Mouse (Mus musculus) cerebellum, adult 2 months (tissue): ENCODE results near the gene Tshz3. TPM values are rescaled to one million over a fixed set of nuclear protein-coding genes. Genes with fewer than 3 reads are reported as not detected.

Experiments used
- DNase-seq, 2 experiments: peaks; one replicate each; pipeline ENCODE4 v3.0.0; 2021
- H3K27ac ChIP-seq: fragments of 200-500 bp; 2 replicates; pipeline ENCODE4 v1.5.1; 2012; ENCODE audit warnings: low read length, control low read depth, inconsistent platforms; ENCODE audit not compliant: insufficient read depth
- H3K27me3 ChIP-seq: fragments of 200-500 bp; 2 replicates; pipeline ENCODE4 v1.6.1; 2012; ENCODE audit warnings: inconsistent platforms, mild to moderate bottlenecking, low read length, moderate library complexity; ENCODE audit not compliant: control insufficient read depth, insufficient read depth
- H3K4me1 ChIP-seq: fragments of 200-500 bp; 2 replicates; pipeline ENCODE4 v1.6.1; 2011; ENCODE audit warnings: low read length; ENCODE audit not compliant: control insufficient read depth, insufficient read depth
- H3K4me3 ChIP-seq: fragments of 200-500 bp; replicated peaks from 2 replicates; pipeline ENCODE3; 2011; ENCODE audit warnings: mild to moderate bottlenecking, low read depth, low read length, control low read depth; ENCODE audit not compliant: insufficient read depth
- CTCF ChIP-seq: fragments of 200-500 bp; IDR thresholded peaks from 2 replicates; pipeline ENCODE4 v1.5.1; 2011; ENCODE audit warnings: low read depth, mild to moderate bottlenecking, control low read depth, low read length, moderate library complexity, borderline replicate concordance; ENCODE audit not compliant: insufficient read depth
- POLR2A ChIP-seq: fragments of 200-500 bp; IDR thresholded peaks from 2 replicates; pipeline ENCODE4 v1.6.1; 2011; ENCODE audit warnings: low read length, control low read depth, borderline replicate concordance; ENCODE audit not compliant: insufficient read depth
- WGBS: fragments of 180-500 bp; shearing (Covaris S2); methylation state at CpG from one replicate; pipeline ENCODE4 v1.1.7; 2018; 5-methylcytosine and 5-hydroxymethylcytosine counted together
- polyA plus RNA-seq: library from polyadenylated mRNA; depleted of rRNA; stranded (reverse); fragments of >200 nt; gene quantifications from 2 replicates; pipeline ENCODE4 v1.2.3, GENCODE M21; 2012

The Tshz3 gene
- polyA plus RNA-seq, 1 experiment, result 12.5 TPM

- 46% methylated on average over 8 of the region's 8 CpGs for WGBS
- no peak for TF ChIP-seq POLR2A
These were observed 19.9 kb upstream of the Tshz3 start for GRCm38 (mm10) chr7:36678031-36678430.

DNA sequence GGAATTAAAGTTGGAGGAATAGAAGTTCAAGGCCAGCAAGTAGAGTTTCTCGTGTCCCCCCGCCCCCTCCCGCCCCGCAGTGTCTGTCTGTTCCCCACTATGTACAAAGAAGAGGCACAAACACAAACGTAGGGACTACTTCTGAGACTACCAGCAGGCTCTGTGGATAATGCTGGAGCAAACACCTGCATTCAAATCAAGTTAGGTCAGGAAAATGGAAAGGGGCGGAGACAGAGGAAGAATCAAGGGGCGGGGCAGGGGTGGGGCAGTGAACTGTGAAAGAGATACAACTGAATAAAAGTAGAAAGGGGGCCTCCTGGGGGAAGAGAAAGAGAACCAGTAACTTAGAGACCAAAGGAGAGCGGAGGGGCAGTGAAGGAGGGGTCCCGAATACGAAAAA is 19.4 kb upstream of the Tshz3 start:
- no peak overlapping the region for H3K27ac ChIP-seq
- WGBS, result 25% methylated on average over 10 of the region's 10 CpGs
- H3K4me3 ChIP-seq, result no peak overlapping the region
- no peaks in the 10 kb centered on the region; the same call in 1 of the 2 replicates for H3K27me3 ChIP-seq
- TF ChIP-seq POLR2A (no peak), CTCF (no peak)
- no peak for DNase-seq
- H3K4me1 ChIP-seq, result no peaks in the 10 kb centered on the region; the same call in none of the 2 replicates

More at GRCm38 (mm10) chr7:36678031-36678430, 19.9 kb upstream of the Tshz3 start:
- Histone ChIP-seq H3K27me3 (no peaks in the 10 kb centered on the region; the same call in 1 of the 2 replicates), H3K4me1 (no peaks in the 10 kb centered on the region; the same call in none of the 2 replicates), H3K27ac (no peak overlapping the region), H3K4me3 (no peak overlapping the region)
- DNase-seq, result no peak

DNA sequence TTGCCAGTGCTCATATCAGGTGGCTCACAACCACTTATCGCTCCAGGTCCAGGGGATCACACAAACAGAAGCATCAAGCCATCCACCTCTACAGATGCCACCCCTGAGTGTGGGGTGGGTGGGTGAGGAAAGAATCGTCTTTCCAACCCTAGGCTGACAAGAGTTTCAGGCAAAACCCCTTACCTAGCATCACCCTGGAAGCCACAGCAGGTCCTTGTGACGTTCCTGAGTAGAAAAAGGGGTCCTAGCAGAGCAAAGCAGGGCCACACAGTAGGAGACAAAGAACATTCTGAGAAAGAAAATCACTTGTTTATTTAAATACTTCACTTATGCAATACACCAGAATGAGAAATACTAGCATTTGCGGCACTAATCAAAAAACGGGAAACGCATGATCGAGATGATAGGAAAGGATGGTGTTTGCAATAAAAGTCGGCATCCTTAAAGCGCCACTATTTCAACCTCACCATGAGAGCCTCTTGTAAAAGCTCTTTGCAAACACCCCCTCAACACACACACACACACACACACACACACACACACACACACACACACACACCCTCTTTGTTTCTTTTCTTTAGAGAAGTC is 18.8 kb upstream of the Tshz3 start:
- H3K4me1 ChIP-seq, result no peaks in the 10 kb centered on the region; the same call in none of the 2 replicates
- H3K27ac ChIP-seq, result no peak overlapping the region
- H3K27me3 ChIP-seq, result no peaks in the 10 kb centered on the region; the same call in 1 of the 2 replicates
- no peak for TF ChIP-seq POLR2A
- no peak for TF ChIP-seq CTCF
- DNase-seq, result no peak
- H3K4me3 ChIP-seq, result no peak overlapping the region
- WGBS, result 26% methylated on average over 9 of the region's 9 CpGs

- TF ChIP-seq CTCF (no peak), POLR2A (no peak)
- WGBS, result 3% methylated on average over 18 of the region's 18 CpGs
- H3K27ac ChIP-seq, result no peak overlapping the region
These were observed 18.0 kb upstream of the Tshz3 start for GRCm38 (mm10) chr7:36679866-36680458.

GRCm38 (mm10) chr7:36687508-36687907 is 10.4 kb upstream of the Tshz3 start:
- no peak for DNase-seq
- H3K27me3 ChIP-seq, result no peaks in the 10 kb centered on the region; the same call in 1 of the 2 replicates
- no peaks in the 10 kb centered on the region for H3K4me1 ChIP-seq
- H3K4me3 ChIP-seq, result no peak overlapping the region
- TF ChIP-seq POLR2A, result no peak
- no peak for TF ChIP-seq CTCF
- no peak overlapping the region for H3K27ac ChIP-seq
- 100% methylated on average over 1 of the region's 1 CpGs for WGBS

More at GRCm38 (mm10) chr7:36679866-36680458, 18.0 kb upstream of the Tshz3 start:
- Histone ChIP-seq H3K27me3 (no peaks in the 10 kb centered on the region; the same call in 1 of the 2 replicates), H3K4me1 (no peaks in the 10 kb centered on the region; the same call in none of the 2 replicates), H3K4me3 (peak overlapping the region; percentile 67)
- peak in 1 of 2 experiments; percentile 22 for DNase-seq

- Histone ChIP-seq H3K27ac (no peak overlapping the region), H3K4me3 (no peak overlapping the region), H3K27me3 (no peaks in the 10 kb centered on the region; the same call in 1 of the 2 replicates), H3K4me1 (no peaks in the 10 kb centered on the region)
- WGBS, result 64% methylated on average over 7 of the region's 7 CpGs
- DNase-seq, result no peak
- no peak for TF ChIP-seq POLR2A
- TF ChIP-seq CTCF, result no peak
These were observed 8.7 kb upstream of the Tshz3 start for GRCm38 (mm10) chr7:36689049-36689793.

DNA sequence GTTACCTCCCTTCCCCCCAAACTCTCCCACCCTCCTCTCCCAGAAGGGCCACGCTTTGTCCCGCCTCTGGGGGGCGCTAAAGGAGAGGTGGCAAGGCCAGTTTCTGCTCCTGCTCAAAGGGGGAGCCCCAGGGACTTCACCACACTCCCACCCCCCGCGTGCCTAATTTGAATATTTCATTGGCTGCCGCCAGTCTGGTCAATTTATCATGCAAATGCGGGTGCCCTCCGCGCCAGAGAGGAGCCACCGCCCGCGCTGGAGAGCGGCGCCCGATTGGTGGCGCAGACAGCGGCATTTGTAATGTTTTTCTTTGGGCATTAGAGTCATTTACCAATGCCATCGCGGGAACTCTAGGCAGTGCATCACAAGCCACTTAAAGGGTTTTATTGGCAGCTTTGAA is 7.4 kb upstream of the Tshz3 start:
- 5% methylated on average over 19 of the region's 19 CpGs for WGBS

More for the DNA sequence above, 7.4 kb upstream of the Tshz3 start:
- 0 out of 2 replicates have a peak, but pooled peaks cover 5% of the 10 kb centered on the region for H3K4me1 ChIP-seq
- H3K4me3 ChIP-seq, result no peak overlapping the region
- no peaks in the 10 kb centered on the region; the same call in 1 of the 2 replicates for H3K27me3 ChIP-seq
- DNase-seq, result peak in 1 of 2 experiments; percentile 36
- no peak overlapping the region for H3K27ac ChIP-seq
- no peak for TF ChIP-seq POLR2A
- TF ChIP-seq CTCF, result peak; percentile 15; the same call in 1 of the 2 replicates
